Mouse (Mus musculus) midbrain, embryonic 14.5 days (tissue): ENCODE measurements around the gene Plcb1. TPM values are rescaled to one million over a fixed set of nuclear protein-coding genes. Genes with fewer than 3 reads are reported as not detected.

ENCODE experiments used
- ATAC-seq: fragments of 200-750 bp; cut with Nextera tagmentation; 2 replicates; pipeline ENCODE4 v1.8.0; 2017; ENCODE audit warnings: moderate number of reproducible peaks, moderate library complexity; ENCODE audit not compliant: low FRiP score, low TSS enrichment
- DNase-seq: peaks from one replicate; pipeline ENCODE4 v3.0.0-alpha.2; 2015
- H3K27ac ChIP-seq: fragments of 300-500 bp; sonication (generic); replicated peaks from 2 replicates; pipeline ENCODE4 v1.5.1; 2014; ENCODE audit warnings: mild to moderate bottlenecking, low read depth, low read length, moderate library complexity
- H3K27me3 ChIP-seq: fragments of 300-500 bp; sonication (generic); 2 replicates; pipeline ENCODE4 v1.6.1; 2014; ENCODE audit warnings: low read length, control low read depth, mixed read lengths; ENCODE audit not compliant: control insufficient read depth, insufficient read depth
- H3K36me3 ChIP-seq: fragments of 300-500 bp; sonication (generic); 2 replicates; pipeline ENCODE4 v1.6.1; 2014; ENCODE audit warnings: low read length, control low read depth; ENCODE audit not compliant: control insufficient read depth, insufficient read depth
- H3K4me1 ChIP-seq: fragments of 300-500 bp; sonication (generic); 2 replicates; pipeline ENCODE4 v1.6.1; 2014; ENCODE audit warnings: mild to moderate bottlenecking, antibody characterized with exemption, low read length, control low read depth; ENCODE audit not compliant: control insufficient read depth, insufficient read depth
- H3K4me2 ChIP-seq: fragments of 300-500 bp; sonication (generic); 2 replicates; pipeline ENCODE4 v1.6.1; 2014; ENCODE audit warnings: mild to moderate bottlenecking, low read length, moderate library complexity
- H3K4me3 ChIP-seq: fragments of 300-500 bp; sonication (generic); replicated peaks from 2 replicates; pipeline ENCODE4 v1.5.1; 2014; ENCODE audit warnings: low read depth, low read length
- H3K9ac ChIP-seq: fragments of 300-500 bp; sonication (generic); replicated peaks from 2 replicates; pipeline ENCODE4 v1.6.1; 2014; ENCODE audit warnings: mild to moderate bottlenecking, low read length, moderate library complexity
- H3K9me3 ChIP-seq: fragments of 300-500 bp; sonication (generic); 2 replicates; pipeline ENCODE4 v1.6.1; 2016; ENCODE audit warnings: low read length, control low read depth, mixed read lengths; ENCODE audit not compliant: control insufficient read depth
- WGBS: fragments of 180-500 bp; shearing (Covaris S2); extraction: QIAGEN DNeasy Blood & Tissue Kit; methylation state at CpG from one replicate; pipeline ENCODE4 v1.1.7; 2014; 5-methylcytosine and 5-hydroxymethylcytosine counted together
- polyA plus RNA-seq: library from polyadenylated mRNA; unstranded; fragments of >200 nt; fragmentation: Nextera tagmentation; extraction: Ambion mirVana; gene quantifications from 2 replicates; pipeline ENCODE4 v1.2.1, GENCODE M21; 2014

The Plcb1 gene
- 30.7 and 32.9 TPM in 2 replicates for polyA plus RNA-seq

DNA sequence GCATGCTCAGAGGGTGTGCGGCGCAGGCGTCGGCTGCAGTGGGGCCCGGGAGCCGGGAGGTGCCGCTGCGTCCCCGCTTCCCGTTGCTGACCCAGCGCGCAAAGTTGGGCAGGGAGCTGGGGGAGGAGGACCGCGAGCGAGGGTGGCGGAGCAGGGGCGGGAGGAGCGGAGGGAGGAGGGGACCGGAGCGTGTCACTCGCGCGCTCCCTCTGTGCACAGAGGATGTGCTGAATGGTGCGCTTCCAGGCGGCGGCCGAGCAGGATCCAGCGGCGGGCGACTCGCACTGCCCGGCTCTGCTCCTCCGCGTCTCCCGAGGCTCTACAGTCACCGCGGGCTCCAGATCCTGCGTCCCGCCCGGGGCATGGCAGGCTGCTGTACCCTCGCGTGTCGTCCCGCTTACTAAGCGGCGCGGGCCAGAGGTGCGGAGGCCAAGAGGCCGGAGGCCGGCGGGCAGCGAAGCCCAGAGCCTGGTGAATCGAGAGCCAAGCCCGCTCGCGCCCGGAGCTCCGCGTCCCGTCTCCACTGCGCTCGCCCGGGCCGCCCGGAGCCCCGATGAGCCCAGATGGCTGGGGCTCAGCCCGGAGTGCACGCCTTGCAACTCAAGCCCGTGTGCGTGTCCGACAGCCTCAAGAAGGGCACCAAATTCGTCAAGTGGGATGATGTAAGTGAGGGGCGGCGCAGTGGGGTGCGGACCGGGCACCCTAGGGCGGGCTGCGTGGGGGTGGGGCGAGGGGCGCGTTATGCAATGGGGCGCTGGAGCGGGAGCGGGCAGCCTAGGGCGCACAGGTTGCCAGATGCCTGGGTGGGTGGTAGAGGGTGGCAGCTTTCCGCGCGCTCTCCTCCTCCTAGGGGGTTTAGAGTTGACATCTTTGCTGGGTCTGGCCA is at the start of gene Plcb1:
Gene Plcb1 (plus strand): TSS at position 98 of the 886 bp plus-strand sequence.
- no peaks in the 10 kb centered on the region for H3K27me3 ChIP-seq
- peak; percentile 96 for ATAC-seq
- no peaks in the 10 kb centered on the region for H3K36me3 ChIP-seq
- peak within 1 kb of the TSS; percentile 81 for H3K9ac ChIP-seq
- H3K9me3 ChIP-seq, result no peaks in the 10 kb centered on the region
- DNase-seq, result peak; percentile 92
- WGBS, result under 1% methylated on average over 88 of the region's 88 CpGs
- H3K27ac ChIP-seq, result peak within 1 kb of the TSS; percentile 79
- H3K4me1 ChIP-seq, result peaks cover 14% of the 10 kb centered on the region
- H3K4me3 ChIP-seq, result peak within 1 kb of the TSS; percentile 78
- peak within 1 kb of the TSS; percentile 96 for H3K4me2 ChIP-seq

DNA sequence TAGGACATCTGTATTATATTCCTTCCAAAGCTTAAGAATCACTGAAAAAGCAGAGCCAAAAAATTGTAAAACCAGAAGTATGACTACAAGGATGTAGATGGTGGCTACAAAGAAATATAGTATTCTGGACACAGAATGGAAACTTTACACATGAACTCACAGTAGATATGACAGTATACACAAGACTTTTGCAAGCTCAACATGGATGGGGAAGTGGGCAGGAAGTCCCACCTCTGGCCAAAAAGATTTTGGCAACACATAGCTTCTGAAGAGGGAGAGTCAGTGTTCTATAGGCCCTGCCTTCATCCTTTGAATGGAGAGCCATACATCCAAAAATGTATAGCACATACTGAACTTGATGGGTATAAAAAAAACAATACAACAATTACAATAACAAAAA is 30.3 kb upstream of the Plcb1 start:
- no peak overlapping the region for H3K9ac ChIP-seq
- H3K27me3 ChIP-seq, result no peaks in the 10 kb centered on the region
- no peak overlapping the region for H3K4me3 ChIP-seq
- H3K27ac ChIP-seq, result no peak overlapping the region
- H3K4me2 ChIP-seq, result no peak overlapping the region
- no peaks in the 10 kb centered on the region for H3K9me3 ChIP-seq
- no peaks in the 10 kb centered on the region for H3K4me1 ChIP-seq
- ATAC-seq (no peak), DNase-seq (no peak)
- no peaks in the 10 kb centered on the region for H3K36me3 ChIP-seq

DNA sequence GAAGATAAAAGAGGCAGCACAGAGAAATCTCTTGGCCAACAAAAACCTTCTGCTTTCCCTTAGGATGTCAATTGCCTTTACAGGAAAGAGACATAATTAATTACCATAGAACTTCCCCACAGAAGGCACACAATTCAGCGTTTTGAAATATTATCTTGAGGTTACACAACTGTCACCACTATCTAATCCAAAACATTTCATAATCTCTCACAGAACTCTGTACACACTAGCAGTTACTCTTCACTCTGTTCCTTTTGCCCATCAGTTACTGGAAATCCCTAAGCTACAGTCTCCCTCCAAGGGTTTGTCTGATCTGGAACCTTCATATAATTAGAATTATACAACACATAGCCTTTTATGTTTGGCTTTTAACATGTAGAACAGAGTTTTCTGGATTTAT is 29.8 kb upstream of the Plcb1 start:
- no peaks in the 10 kb centered on the region for H3K27me3 ChIP-seq
- WGBS, result 82% methylated on average over 1 of the region's 1 CpGs
- no peak overlapping the region for H3K27ac ChIP-seq
- H3K4me1 ChIP-seq, result no peaks in the 10 kb centered on the region
- H3K9me3 ChIP-seq, result no peaks in the 10 kb centered on the region
- H3K9ac ChIP-seq, result no peak overlapping the region
- H3K36me3 ChIP-seq, result no peaks in the 10 kb centered on the region
- H3K4me3 ChIP-seq, result no peak overlapping the region
- DNase-seq (no peak), ATAC-seq (no peak)
- no peak overlapping the region for H3K4me2 ChIP-seq

DNA sequence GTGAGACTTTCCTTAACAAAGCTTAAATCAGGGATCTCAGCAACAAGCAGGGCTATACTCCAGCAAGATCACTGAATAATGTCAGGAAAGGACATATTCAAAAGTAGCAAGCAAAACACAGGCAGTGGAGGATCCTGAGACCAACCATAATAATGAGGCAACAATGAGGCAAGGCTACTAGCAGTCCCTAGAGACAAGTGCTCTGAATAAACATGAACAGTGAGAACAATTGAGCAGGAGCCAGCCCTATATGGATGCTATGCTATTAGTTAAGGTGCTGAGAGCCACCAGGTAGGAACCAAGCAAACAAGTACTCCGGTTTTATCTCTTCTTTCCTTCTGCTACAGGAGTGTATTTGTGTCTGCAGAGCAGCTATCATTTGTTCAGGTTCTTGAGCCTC is 24.8 kb upstream of the Plcb1 start:
- ATAC-seq (no peak), DNase-seq (peak; percentile 32)
- Histone ChIP-seq H3K4me1 (no peaks in the 10 kb centered on the region), H3K27me3 (no peaks in the 10 kb centered on the region), H3K27ac (no peak overlapping the region), H3K36me3 (no peaks in the 10 kb centered on the region), H3K4me2 (no peak overlapping the region), H3K9me3 (no peaks in the 10 kb centered on the region), H3K4me3 (no peak overlapping the region), H3K9ac (no peak overlapping the region)
- 82% methylated on average over 1 of the region's 1 CpGs for WGBS

DNA sequence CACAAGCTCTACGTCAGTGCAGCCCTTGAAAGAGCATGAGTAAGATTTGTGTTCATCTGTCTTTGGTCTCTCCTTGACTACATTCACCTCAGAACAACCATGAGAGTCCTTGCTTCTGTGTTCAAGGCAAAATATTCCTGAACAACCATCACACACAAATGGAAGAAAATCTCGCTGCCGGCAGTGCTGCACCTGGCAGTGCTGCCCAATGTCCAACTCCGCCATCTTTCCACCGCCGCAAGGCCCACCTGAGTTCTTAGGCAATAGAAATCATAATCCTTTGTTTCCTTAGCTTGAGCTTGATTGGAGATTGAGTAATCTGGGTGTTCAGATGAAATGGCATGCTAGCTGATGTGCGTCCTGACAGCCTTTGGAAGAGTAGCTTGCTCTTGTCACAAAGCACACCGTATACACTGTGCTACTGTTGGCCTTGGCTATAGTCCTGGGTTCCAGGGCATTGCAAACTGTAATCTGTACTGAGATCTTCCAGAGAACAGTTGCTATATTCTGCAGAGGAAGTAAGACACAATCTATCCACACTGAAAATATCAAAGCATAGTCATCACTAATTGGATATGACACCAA is 22.4 kb upstream of the Plcb1 start:
- Histone ChIP-seq H3K4me1 (no peaks in the 10 kb centered on the region), H3K9ac (no peak overlapping the region), H3K36me3 (no peaks in the 10 kb centered on the region), H3K27me3 (no peaks in the 10 kb centered on the region), H3K4me2 (no peak overlapping the region), H3K27ac (no peak overlapping the region), H3K9me3 (no peaks in the 10 kb centered on the region), H3K4me3 (no peak overlapping the region)
- 94% methylated on average over 8 of the region's 8 CpGs for WGBS
- ATAC-seq, result no peak
- no peak for DNase-seq

DNA sequence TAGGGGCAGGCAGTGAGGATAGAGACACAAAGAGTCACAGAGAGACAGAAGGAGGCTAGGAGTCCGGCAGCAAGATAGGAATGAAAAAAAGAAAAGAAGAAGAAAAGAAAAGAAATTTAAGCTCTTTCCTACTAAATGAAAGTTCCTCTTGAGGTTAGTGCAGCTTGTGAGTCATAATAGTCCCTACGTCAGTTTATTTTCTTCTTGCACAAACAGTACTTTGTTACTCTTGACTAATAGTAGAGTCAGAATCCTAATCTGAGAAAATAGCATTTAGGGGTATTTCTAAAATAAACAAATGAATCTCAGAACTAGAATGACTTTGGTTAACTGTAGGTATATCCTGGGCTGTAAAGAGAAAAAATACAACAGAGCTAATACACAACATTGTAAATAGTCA is 21.4 kb upstream of the Plcb1 start:
- Histone ChIP-seq H3K4me1 (no peaks in the 10 kb centered on the region), H3K36me3 (no peaks in the 10 kb centered on the region), H3K4me3 (no peak overlapping the region), H3K9me3 (no peaks in the 10 kb centered on the region), H3K27me3 (no peaks in the 10 kb centered on the region), H3K9ac (no peak overlapping the region), H3K4me2 (no peak overlapping the region), H3K27ac (no peak overlapping the region)
- no peak for DNase-seq
- no peak for ATAC-seq
- WGBS, result 96% methylated on average over 2 of the region's 2 CpGs

DNA sequence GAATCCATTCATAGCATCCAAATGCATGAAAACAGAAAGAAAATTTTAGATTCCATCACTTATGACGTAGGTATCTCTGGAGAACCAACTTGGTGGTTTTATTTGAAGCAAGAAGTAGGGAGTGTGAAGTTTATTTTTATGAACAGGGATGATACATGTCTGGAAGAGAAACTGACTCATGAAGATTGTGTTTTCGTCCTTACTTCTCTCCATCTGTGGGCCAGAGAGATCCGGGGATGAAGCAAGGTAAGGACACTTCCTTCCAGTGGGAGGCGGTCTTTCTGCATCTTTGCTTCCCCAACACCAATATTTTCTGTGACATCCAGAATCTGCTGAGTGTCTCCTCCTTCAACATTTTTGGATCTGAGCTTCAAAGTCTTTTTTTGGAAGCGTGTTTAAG is 6.0 kb upstream of the Plcb1 start:
- Histone ChIP-seq H3K36me3 (no peaks in the 10 kb centered on the region), H3K9me3 (no peaks in the 10 kb centered on the region), H3K4me2 (no peak overlapping the region), H3K27me3 (no peaks in the 10 kb centered on the region), H3K9ac (no peak overlapping the region), H3K4me1 (no peaks in the 10 kb centered on the region), H3K27ac (no peak overlapping the region), H3K4me3 (no peak overlapping the region)
- ATAC-seq (no peak), DNase-seq (no peak)
- 76% methylated on average over 5 of the region's 5 CpGs for WGBS

DNA sequence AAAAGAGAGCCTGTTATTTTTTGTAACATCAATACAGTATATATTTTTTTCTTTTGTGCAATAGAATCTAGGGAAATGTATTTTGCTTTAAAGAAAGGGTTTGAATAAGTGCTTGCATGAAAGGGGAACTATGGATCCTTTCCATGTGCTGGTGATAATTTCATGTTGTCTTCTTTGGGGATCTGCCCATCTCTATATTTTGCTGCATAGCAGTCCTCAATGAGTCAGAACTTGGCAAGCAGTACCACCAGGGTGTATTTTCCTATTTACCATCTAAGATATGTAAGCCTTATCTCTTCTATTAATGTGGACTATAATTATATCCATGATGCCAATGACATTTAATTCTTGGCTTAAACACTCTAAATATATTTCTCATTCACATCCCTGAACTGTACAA is 5.6 kb upstream of the Plcb1 start:
- no peaks in the 10 kb centered on the region for H3K36me3 ChIP-seq
- no peaks in the 10 kb centered on the region for H3K9me3 ChIP-seq
- no peak overlapping the region for H3K9ac ChIP-seq
- no peaks in the 10 kb centered on the region for H3K4me1 ChIP-seq
- no peak overlapping the region for H3K27ac ChIP-seq
- ATAC-seq (no peak), DNase-seq (no peak)
- no peak overlapping the region for H3K4me3 ChIP-seq
- H3K4me2 ChIP-seq, result no peak overlapping the region
- H3K27me3 ChIP-seq, result no peaks in the 10 kb centered on the region

DNA sequence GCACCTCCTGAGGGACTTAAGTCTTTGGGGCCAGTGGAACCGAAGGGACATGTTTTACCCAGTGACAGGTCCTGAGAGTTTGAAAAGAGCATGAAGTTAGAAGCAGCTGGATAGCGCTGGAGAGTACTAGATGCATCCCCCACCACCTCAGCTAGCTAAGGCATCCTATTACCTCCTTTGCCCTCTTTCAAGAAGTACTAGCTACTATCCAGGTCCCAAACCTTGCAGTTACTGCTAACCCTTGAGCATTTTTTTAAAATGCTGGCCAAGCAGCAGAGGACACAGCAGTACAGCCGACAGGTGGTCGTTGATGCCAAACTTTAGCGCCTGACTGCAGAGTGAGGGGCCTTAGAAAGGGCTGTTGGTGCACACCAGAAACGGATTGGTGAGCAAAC is 986 bp downstream of the Plcb1 start:
- Histone ChIP-seq H3K4me1 (peaks cover 14% of the 10 kb centered on the region), H3K4me3 (peak overlapping the region; percentile 78), H3K9me3 (no peaks in the 10 kb centered on the region), H3K36me3 (no peaks in the 10 kb centered on the region), H3K4me2 (peak overlapping the region; percentile 96), H3K27ac (0 out of 2 replicates have a peak overlapping the region, but pooled peaks have one; percentile 79), H3K9ac (peak overlapping the region; percentile 81), H3K27me3 (no peaks in the 10 kb centered on the region)
- 13% methylated on average over 6 of the region's 6 CpGs for WGBS
- DNase-seq (peak; percentile 39), ATAC-seq (no peak)
